Mouse (Mus musculus) heart, postnatal 4 days (tissue): Measurements from ENCODE around the gene Banf2. TPM values are rescaled to one million over a fixed set of nuclear protein-coding genes. Genes with fewer than 3 reads are reported as not detected.
A peak's percentile ranks its signal among the peaks of the same experiment; 100 is the strongest.

Source experiments
- DNase-seq: peaks from one replicate; pipeline ENCODE4 v3.0.0; 2021
- total RNA-seq, 2 experiments: library from RNA; stranded (reverse); gene quantifications; 2 replicates each; pipeline ENCODE4 v1.2.3; 2021

The Banf2 gene
- total RNA-seq, 2 experiments from 2014 or later, result not detected

DNA sequence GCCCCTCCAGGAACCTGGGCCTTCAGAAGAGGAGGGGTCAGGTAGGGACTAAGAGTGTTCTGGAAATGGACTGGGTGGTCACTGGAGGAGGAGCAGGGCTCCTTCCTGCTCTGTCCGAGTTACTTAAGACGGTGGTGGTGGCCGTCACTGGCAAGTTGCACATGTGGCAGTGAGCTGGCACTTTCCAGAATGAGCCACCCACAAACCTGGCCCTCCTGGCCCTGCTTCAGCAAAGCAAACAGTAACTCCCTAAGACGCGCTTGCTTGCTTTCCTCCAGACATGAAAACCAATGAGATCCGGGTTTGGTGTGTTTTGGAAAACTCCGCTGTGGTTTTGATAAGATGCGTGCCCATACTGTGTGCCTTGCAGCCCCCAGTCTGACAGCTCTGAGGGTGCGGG lies 7.5 kb upstream of the Banf2 start:
- no peak for DNase-seq

DNA sequence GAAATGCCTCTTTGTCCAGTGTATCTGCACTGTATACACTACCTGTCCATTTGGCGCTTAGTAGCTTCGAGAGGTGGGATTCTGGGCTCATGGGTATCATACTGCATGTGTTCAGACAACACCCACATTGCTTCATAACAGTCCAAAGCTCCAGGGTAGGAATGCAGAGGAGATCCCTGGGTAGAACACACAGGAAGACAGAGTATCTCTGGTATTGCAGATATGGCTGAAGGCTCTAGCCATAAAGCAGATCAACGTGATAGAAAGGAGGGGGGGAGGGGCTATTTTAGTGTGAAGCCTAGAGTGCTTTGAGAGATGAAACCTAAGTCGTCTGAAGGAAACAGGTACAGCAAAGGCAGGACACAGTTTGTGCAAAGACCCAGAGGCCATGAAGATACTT lies 6.4 kb upstream of the Banf2 start:
- DNase-seq, result no peak

DNA sequence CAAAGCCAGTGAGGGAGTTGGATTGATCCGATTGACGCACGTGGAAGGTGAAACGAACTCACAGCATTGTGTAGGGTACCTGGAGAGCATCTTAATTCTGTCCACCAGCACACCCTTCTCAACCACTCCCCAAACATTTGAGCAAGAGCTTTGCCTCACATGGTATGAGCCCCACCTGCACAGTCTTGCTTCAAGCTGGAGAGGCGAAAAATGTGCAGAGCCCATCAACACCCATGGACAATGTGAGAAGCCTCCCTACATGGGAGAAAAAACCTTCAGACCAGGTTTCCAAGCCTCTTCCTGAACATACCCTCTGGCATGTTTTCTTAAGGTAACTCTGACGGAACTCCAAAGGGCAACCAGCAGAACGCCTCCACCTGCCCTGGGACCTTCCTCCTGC lies 2.1 kb upstream of the Banf2 start:
- DNase-seq, result no peak

DNA sequence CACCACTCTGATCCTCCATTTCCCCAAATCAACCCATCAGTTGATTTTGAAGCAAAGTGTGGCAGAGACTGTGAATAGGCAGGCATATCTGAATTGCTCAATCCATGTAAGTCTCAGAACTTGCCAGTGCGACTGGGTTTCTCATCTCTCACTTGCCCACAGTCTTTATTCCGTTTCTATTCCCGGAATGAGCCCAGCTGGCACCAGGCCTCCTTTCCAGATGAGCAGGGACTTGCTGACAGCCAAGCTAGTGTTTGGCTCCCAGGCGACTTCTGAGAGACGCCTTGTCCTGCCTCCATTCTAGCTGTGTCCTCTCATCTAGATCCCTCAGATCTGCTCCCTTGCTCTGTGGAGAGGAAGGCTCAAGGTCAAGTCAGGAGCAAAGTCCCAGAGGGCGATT lies 11.9 kb downstream of the Banf2 start:
- DNase-seq, result peak; percentile 54

DNA sequence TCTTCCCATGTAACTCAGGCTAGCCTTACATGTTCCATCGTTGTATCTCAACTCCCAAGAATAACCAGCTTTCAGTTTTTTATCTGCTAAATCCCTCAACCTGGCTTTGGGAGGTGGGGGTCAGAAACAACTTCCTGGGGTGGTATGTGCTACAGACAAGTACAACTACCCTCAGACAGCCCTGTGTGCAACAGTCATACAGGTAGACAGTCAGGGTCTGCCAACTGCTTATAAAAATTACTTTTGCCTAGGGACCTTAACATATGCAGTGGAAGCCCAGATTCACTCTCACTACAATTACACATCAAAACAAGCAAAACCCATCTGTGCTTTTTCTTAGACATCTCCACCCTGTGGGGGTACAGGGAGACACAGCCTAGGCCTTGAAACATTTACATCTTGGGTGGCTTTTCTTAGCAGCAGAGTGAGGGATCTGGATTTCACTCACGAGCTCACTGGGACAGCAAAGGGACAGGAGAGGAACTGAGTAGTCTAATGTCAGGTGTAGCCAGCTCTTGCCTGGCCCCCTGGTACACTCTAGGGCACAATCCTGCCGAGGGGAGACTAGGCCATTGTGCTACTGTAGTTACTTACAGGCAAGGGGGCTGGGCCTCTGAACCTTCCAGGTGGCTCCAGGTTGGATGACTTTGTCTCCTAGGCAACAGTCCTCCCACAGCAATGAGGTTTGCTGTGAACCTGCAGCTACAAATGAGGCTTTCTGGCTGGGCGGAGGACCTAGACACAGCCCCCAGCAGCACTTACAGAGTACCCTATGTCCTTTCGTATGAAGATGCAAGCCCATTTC lies 13.1 kb downstream of the Banf2 start:
- no peak for DNase-seq

DNA sequence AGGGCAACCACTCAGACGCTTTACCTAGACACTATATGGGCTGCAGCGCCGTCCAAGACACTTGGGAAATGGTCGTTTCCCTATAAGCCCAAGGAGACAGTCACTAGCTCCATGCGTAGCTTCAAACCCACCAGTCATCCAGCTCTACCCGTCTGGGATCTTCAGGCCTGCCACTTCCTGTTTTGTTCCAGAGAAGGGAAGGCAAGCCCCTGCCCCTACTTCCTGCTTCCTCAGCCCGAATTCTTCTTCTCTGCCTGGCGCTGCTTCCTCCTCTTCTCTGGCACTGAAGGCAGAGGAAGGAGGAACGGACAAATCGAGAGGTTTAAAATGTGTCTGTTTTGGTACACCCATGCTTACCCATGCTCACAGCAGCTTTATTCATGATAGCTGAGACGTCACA lies 14.1 kb downstream of the Banf2 start:
- DNase-seq, result no peak

DNA sequence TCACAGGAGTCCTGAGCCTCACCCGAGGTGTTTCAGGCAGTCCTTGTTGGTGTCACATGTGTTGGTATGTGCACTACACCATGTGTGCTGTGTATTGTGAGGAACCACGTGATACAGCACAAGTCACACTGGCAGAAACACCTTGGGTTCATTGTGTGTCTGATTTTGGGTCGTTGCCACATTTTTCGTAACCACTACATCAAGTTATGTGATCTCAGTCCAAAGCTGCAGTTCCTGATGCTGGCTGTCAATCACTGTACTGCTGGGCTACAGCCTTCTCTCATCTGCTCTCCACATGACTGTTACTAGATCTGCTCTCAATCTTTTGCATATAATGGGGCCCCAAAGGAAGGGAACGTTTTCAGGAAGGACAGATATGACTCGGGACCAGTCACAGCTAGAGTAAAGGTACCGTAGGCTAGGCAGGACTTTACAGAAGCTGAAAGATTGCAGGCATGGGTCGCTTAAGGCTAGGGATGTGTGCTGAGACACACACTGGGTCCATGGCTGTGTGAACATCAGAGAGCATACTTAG lies 17.4 kb downstream of the Banf2 start:
- no peak for DNase-seq

DNA sequence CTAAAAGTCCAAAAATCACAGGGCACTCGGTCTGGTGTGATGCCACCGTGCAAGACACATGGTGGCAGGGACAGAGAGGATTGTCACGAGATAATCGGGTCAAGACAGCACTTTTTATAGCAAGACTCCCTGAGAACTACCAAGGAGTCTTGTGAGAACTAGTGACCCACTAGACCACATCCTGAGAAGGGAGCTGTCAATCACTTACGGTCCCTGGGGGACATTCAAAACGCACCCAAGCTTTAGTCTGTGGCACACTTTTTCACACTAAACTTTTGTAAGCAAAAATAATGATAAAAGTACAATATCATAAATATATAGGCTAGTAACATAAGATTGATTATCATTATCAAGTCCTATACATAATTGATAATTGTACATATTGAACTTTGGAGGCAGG lies 18.0 kb downstream of the Banf2 start:
- no peak for DNase-seq

DNA sequence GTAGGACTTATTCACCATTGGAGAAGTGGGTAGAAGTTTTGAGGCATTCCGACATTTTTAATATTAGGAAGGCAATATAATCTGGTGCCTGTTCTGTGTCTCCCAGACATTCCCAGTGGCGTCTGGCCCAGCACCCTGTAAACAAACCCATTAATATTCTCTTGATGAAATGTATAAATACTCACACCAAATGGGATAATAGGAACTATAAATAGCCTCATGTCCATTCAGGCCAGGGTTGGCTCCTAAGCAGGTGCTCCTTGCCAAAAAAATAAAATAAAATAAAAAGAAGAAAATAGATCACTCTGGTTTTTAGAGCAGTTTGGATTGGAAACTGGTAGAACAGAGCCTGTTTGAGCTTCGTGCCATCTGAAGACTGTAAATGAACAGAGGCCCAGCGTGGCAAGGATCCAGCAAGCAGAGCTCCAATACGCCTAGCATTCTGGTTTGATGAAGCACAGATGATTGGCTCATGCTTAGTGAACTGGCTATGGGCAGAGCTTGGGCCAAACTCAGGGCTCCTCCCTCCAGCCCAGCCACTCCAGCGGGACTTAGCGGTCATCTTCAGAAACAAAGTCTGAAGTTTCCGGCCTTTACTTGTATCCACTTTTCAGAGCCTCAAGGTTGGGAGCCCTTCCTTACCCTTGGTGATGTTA lies 19.7 kb downstream of the Banf2 start:
- peak; percentile 49 for DNase-seq

DNA sequence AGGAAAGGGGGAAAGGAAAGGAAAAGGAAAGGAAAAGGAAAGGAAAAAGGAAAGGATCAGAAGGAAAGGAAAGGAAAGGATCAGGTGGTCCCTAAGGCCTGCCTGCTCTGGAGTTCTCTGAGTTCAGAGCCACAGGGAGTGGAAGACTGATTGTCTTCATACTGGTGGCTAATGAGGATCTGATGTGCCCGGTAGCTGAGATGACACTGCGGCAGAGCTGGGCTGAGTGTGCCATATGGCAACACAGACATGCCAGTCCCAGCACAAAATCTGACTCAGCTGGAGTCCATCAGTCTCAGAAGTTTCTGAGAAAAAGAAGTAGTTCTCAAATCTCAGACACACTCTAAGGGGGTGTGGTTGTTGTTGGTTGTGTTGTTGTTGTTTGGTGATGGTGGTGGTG lies 24.9 kb downstream of the Banf2 start:
- no peak for DNase-seq

DNA sequence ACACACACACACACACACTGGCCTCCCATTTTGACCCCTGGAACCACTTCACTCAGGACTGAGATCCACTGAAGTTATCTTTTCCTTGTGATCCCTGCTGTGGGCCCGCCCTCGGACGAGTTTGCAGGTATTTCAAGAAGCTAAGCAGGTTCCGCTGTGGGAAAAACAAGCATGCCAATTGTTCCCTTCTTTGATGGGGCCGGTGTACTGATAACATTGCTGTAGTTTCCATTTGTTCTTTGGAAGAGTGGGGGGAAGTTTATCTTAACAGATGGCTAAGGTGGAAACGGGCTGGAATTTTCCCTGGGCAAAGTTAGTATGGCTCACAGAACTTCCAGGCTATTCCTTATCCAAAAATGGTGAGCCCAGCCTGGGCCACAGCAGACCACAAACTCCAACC lies 28.8 kb downstream of the Banf2 start:
- no peak for DNase-seq

DNA sequence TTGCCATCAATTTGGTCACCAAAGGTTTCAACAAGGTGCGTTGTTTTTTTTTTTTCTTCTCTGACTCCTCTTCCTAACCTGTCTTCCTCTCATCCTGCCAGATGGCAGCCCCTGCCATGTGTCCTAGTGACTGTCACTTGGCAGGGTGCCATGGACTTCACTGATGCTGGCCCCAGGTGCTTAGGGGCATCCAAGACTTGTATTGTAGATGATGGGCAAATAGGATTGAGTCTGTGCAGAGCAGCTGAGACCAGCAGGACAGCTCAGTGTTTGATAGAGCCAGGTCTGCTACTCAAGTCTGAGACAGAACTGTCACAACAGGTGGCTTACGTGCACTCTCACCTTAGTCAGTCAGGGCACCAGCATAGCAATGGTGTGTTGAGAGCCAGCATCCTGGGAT lies 32.6 kb downstream of the Banf2 start:
- no peak for DNase-seq

DNA sequence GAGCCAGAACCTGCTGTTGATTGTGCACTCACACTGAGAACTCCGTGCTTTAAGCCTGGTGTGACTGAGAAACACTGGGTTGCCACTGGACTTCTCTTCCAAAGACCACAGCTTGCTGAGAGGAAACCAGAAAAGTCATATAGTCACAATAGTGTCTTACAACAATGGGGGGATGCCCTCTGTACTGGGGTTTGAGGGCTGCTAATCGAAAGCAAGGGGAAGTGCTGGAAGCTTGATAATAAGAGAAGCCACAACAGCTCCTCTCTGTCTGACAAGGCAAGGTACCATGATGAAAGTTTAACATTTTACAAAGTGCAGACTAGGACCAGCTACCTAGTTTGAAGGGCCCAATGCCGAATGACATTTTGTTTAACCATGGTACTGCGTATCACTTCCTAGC lies 36.8 kb downstream of the Banf2 start:
- DNase-seq, result no peak

DNA sequence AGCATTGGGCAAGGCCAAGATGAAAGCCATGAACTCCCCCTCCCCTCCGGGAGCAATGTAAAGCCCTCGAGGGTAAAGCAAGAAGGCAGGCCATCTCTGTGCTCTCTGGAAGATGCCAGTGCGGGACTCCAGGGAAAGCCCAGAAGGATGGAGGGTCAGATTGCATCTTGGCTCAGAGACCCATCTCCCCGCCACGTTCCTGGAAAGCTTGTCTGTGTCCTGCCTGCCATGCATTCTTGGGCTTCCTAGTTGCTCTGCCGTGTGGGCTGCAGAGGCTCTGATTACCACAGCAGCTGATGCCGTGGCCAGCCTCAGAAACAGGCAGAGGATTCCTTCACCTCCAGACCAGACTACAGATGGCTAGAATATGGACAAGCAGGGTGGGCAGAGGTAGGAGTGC lies 37.6 kb downstream of the Banf2 start:
- no peak for DNase-seq

DNA sequence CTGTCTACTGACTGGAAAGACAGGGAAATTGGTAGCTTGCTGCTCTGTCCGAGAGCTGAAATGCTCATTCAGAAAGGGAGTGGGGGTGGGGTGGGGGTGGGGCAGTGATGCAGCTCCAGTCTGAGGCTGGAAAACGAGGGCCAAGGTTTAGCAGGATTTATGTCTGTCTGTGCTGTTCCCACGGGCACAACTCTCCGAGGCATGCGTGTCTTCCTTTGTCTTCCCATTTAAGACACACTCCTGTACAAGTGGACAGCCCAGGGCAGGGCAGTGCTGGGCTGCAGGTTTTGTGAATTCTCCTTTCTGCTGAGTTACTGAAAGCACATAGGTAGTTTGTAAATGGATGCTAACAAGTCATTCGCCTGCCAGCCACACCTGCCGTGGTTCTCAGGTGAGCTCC lies 39.8 kb downstream of the Banf2 start:
- DNase-seq, result no peak

DNA sequence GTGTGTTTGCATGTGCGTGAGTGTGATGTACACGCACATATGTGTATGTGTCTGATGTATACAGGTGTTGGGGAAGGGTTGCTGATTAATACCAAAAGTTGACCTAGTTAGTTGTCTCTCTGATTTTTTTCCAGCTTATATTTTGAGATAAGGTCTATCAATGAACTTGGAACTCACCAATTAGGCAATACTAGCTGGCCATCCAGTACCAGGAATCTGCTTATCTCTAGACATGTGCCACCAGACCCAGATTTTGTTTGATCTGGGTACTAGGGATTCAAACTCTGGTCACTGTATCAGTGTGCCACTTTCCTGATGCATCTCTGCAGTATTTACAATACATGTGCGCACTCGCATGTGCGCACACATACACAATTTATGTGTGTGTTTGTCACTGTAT lies 41.2 kb downstream of the Banf2 start:
- DNase-seq, result no peak

DNA sequence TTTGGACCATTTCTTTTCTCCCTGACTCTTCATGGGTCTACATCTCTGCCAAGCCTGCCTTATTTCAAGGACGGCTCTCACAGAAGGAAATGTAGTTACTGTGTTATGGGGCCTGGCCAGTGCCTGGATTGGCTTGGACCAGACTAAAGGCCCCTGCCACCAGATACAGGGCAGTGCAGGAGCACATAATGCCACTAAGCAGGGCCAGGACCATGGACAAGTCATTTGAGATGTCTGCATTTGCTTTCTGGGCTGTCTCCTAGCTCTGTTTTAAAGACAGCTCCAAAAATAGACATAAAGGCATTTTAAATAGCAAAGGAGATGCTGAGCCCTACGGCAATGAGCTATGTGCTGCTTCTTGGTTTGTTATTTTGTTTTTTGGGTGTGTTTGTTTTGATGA lies 43.8 kb downstream of the Banf2 start:
- peak; percentile 25 for DNase-seq

DNA sequence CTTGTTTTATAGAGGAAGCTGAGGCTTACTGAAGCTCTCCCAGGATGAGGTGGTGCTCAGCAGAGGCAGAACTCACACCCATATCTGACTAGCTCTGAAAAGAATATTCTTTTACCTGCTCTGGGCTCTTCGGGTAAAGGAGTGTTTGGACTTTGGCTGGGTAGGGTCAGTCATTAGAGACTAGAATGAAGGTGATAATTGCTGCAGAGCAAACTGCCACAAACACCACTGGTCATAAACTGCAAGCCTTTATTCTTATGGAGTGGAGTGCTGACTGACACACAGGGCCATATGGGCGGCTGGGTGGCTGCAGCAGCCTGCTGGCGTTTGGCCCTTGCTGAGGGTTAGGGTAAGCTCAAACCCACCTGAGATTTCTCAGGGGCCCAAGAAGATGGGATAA lies 46.0 kb downstream of the Banf2 start:
- no peak for DNase-seq

DNA sequence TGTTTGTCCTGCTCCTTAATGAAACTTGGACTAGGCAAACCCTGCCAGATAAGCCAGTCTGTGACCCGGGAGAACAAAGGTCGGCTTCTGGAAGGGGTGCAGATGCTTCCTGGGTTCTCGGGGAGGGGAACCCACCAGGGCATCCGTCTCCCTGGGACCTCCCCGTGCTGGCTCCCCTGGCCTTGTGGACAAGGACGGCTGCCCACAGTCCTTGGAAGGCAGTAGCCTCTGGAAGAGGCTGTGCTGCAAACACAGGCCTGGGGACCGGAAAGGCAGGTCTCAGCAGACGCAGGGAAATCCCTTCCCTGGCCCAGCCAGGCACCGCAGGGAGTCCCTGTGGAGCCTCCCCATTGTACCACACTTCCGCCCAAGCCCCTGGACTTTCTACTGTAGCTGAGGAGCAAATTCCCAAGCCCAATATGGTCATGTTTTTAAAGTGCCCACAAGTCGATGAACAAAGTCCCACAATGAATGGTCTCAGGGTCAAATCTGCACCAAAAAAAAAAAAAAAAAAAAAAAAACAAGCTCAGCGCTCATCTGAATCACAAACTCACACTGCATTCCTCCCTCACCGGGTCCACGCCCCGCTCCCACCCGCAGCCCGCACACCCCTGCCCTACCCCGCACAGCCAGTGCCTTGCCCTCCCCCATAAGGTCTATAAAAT lies 53.5 kb downstream of the Banf2 start:
- DNase-seq, result peak; percentile 63

DNA sequence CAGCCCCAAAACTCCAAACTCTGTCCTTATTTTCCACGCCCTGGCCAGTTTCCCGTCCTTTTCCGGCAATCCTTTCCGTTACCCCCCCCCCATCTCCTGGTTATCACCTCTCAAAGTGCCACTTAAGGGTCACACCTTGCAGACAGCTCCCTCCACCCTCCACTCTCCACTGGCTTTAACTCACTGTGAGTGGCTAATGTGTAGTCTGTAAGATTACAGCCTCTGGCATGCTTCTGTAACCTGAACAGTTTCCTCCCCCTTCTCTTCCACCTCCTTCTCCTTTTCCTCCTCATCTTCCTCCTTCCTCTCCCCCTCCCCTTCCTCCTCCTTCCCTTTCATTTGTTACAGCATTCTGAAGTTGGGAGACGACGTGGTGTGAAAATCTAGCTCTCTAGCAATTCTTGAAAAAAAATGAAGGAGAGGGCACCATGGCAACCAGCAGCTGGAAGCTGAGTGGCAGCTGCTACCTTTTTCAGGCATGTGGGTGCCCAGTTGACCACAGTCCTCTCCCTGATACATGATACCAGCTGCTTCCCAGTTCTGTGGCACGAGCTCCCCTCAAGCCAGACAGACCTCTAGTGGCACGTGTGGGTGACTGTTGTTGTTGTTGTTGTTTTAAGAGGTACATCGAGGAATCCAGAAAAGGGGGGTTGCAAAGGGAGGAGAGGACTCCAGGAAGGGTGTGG lies 55.2 kb downstream of the Banf2 start:
- DNase-seq, result no peak

DNA sequence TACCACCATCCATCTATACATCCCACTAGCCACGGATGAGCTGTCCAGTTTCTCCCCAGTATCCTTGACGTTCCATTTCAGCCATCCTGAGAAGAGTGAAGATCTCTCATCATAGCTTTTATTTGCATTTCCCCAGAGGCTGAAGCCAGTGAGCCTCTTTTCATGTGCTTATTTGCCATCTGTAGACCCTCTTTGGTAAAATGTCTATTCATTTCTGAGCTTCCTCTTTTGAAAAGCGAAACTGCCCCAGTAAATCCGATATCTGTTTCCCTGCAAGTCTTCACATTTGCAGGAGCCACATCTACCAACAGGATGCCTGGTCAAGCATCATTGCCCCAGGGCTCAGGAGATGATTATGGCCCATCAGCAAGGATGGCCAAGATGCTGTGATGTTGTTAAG lies 59.9 kb downstream of the Banf2 start:
- DNase-seq, result no peak

DNA sequence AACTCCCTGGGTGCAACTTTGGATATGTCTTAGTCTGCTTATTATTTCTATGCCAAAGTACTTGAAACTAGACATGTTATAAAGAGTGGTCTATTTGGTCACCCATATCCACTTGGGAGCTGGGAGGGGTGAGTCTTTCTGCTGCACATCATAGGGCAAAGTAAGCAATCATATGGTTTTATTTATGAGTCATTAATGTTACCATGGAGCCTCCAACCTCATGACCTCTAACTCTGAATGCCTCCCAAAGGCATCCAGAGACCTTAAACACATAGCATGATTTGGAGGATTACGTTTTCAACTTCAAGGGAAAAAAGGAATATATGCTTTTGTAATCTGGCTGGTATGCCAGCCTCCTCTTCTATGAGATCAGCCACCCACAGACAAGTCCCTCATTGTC lies 61.9 kb downstream of the Banf2 start:
- no peak for DNase-seq

DNA sequence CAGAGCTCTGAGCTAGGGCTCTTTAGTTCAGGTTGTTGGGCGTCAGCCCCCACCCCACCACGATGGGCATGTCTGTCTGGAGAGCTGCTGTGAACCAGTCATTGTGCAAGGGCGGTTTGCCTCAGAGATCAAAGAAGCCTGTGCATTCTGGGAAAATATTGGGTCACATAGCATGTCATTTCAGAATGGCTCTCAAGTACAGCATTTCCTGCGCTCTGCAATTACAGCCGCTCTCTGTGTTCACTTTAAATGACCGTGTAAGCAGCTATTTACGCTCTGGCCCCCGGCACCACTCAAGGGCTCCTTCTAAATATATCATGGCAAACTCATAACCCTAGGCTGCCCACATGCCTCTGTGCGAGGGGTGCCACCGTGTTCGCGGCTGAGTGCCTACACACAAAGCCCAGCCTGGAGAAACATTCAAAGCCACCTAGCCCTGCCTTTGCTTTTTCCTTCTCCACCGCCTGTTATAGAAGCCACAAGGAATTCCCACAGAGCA lies 68.7 kb downstream of the Banf2 start:
- peak; percentile 37 for DNase-seq
